8 mouse cellular contexts compared by ENCODE assay signal in genomic region chr15:5116270-5117030, GRCm38 (mm10). TPM values are rescaled to one million over a fixed set of nuclear protein-coding genes. Genes with fewer than 3 reads are reported as not detected.
A peak's percentile ranks its signal among the peaks of the same experiment; 100 is the strongest.
DNase-seq lines count a peak whose midpoint lies in the region; ATAC-seq and TF ChIP-seq lines count a peak whose summit lies in the region.

Gene Rpl37 (plus strand): TSS chr15:5116645.

- peak within 1 kb of the TSS; percentile 96 for H3K9ac ChIP-seq in forebrain, embryonic 16.5 days (replicated peaks; ENCODE audit: low read depth, low read length)
- peak within 1 kb of the TSS; percentile 92 for H3K9ac ChIP-seq in lung, embryonic 14.5 days

- WGBS in forebrain, embryonic 16.5 days, result under 1% methylated on average over 54 of the region's 55 CpGs
- under 1% methylated on average over 54 of the region's 55 CpGs for WGBS in lung, embryonic 14.5 days
- WGBS in olfactory bulb, adult 2 months, result under 1% methylated on average over 55 of the region's 55 CpGs
- WGBS in thymus, adult 2 months, result under 1% methylated on average over 55 of the region's 55 CpGs

- H3K27ac ChIP-seq in forebrain, embryonic 16.5 days (ENCODE audit: low read length), result peak within 1 kb of the TSS; percentile 88
- peak within 1 kb of the TSS; percentile 95 for H3K27ac ChIP-seq in layer of hippocampus, adult 2 months
- H3K27ac ChIP-seq in lung, embryonic 14.5 days (ENCODE audit: low read depth), result peak within 1 kb of the TSS; percentile 97
- H3K27ac ChIP-seq in olfactory bulb, adult 2 months (ENCODE audit: insufficient read depth, low read depth, low read length), result peak within 1 kb of the TSS; percentile 79
- peak within 1 kb of the TSS; percentile 43 for H3K27ac ChIP-seq in thymus, adult 2 months (ENCODE audit: control insufficient read depth, insufficient read depth, low read length)

- TF ChIP-seq CTCF in G1E (IDR thresholded peaks at IDR 0.05; ENCODE audit: low read depth, low read length), result 0 out of 2 replicates have a peak, but pooled peaks have one; percentile 15
- peak; percentile 86 for TF ChIP-seq CTCF in layer of hippocampus, adult 2 months (conservative IDR thresholded peaks at IDR 0.05)
- peak; percentile 88 for TF ChIP-seq CTCF in lung, embryonic 14.5 days (IDR thresholded peaks at IDR 0.05; ENCODE audit: low read depth)
- peak; percentile 60; the same call in 1 of the 2 replicates for TF ChIP-seq CTCF in olfactory bulb, adult 2 months (IDR thresholded peaks at IDR 0.05; ENCODE audit: insufficient read depth, low read depth, low read length)
- peak; percentile 85 for TF ChIP-seq CTCF in thymus, adult 2 months (IDR thresholded peaks at IDR 0.05; ENCODE audit: borderline replicate concordance, control insufficient read depth, extremely low read depth, insufficient read depth, low read length, poor library complexity)

- H3K9me3 ChIP-seq in G1E (replicated peaks), result no peaks in the 10 kb centered on the region
- H3K9me3 ChIP-seq in forebrain, embryonic 16.5 days (ENCODE audit: control insufficient read depth, low read length), result no peaks in the 10 kb centered on the region
- H3K9me3 ChIP-seq in lung, embryonic 14.5 days (ENCODE audit: low read depth, low read length), result no peaks in the 10 kb centered on the region

- peak; percentile 88 for DNase-seq in G1E (ENCODE audit: low spot score)
- peak; percentile 98 for DNase-seq in cerebellum, adult 18-20 months
- peak; percentile 97 to 99 for DNase-seq in heart, postnatal 36 days
- DNase-seq in layer of hippocampus, adult 2 months (ENCODE audit: low spot score in 2 of 2), result peak; percentile 98 to 99
- DNase-seq in lung, embryonic 14.5 days, result peak; percentile 99
- DNase-seq in thymus, adult 2 months, result peak; percentile 98

- H3K36me3 ChIP-seq in G1E (replicated peaks), result peaks cover 56% of the 10 kb centered on the region
- H3K36me3 ChIP-seq in forebrain, embryonic 16.5 days (ENCODE audit: control insufficient read depth, insufficient read depth), result peaks cover 16% of the 10 kb centered on the region
- H3K36me3 ChIP-seq in lung, embryonic 14.5 days (ENCODE audit: insufficient read depth), result peaks cover 41% of the 10 kb centered on the region
- peaks cover 40% of the 10 kb centered on the region for H3K36me3 ChIP-seq in thymus, adult 2 months (ENCODE audit: control insufficient read depth, insufficient read depth, low read length)

- no peaks in the 10 kb centered on the region for H3K27me3 ChIP-seq in G1E (ENCODE audit: insufficient read depth, low read length)
- H3K27me3 ChIP-seq in forebrain, embryonic 16.5 days (replicated peaks; ENCODE audit: control insufficient read depth, insufficient read depth, low read length), result no peaks in the 10 kb centered on the region
- H3K27me3 ChIP-seq in lung, embryonic 14.5 days (ENCODE audit: insufficient read depth, low read length), result no peaks in the 10 kb centered on the region
- no peaks in the 10 kb centered on the region for H3K27me3 ChIP-seq in thymus, adult 2 months (ENCODE audit: control insufficient read depth, insufficient read depth, low read length)

- peak; percentile 89 for ATAC-seq in G1E (ENCODE audit: extremely low read depth, insufficient number of reproducible peaks, low FRiP score, poor library complexity, severe bottlenecking)
- ATAC-seq in forebrain, embryonic 16.5 days, result peak; percentile 98
- peak; percentile 98 for ATAC-seq in lung, embryonic 14.5 days (ENCODE audit: insufficient read depth)

- peaks cover 54% of the 10 kb centered on the region for H3K4me1 ChIP-seq in G1E (ENCODE audit: insufficient read depth, low read depth, low read length)
- H3K4me1 ChIP-seq in forebrain, embryonic 16.5 days (replicated peaks; ENCODE audit: control insufficient read depth, insufficient read depth, low read length), result peaks cover 16% of the 10 kb centered on the region
- no peaks in the 10 kb centered on the region for H3K4me1 ChIP-seq in lung, embryonic 14.5 days (ENCODE audit: insufficient read depth)
- H3K4me1 ChIP-seq in olfactory bulb, adult 2 months (ENCODE audit: control insufficient read depth, insufficient read depth, low read length), result peaks cover 4% of the 10 kb centered on the region; the same call in 1 of the 2 replicates
- H3K4me1 ChIP-seq in thymus, adult 2 months (replicated peaks; ENCODE audit: control insufficient read depth, insufficient read depth, low read length), result peaks cover 6% of the 10 kb centered on the region

- H3K4me3 ChIP-seq in G1E (ENCODE audit: low read depth, low read length), result peak within 1 kb of the TSS; percentile 95
- peak within 1 kb of the TSS; percentile 97 for H3K4me3 ChIP-seq in forebrain, embryonic 16.5 days (replicated peaks; ENCODE audit: low read length)
- peak within 1 kb of the TSS; percentile 94 for H3K4me3 ChIP-seq in layer of hippocampus, adult 2 months
- peak within 1 kb of the TSS; percentile 86 for H3K4me3 ChIP-seq in lung, embryonic 14.5 days (ENCODE audit: low read depth, low read length)
- peak within 1 kb of the TSS; percentile 89 for H3K4me3 ChIP-seq in olfactory bulb, adult 2 months (ENCODE audit: insufficient read depth, low read depth, low read length)
- H3K4me3 ChIP-seq in thymus, adult 2 months (ENCODE audit: control insufficient read depth, insufficient read depth, low read length), result peak within 1 kb of the TSS; percentile 80

- TF ChIP-seq POLR2A in olfactory bulb, adult 2 months (IDR thresholded peaks at IDR 0.05; ENCODE audit: insufficient read depth, low read depth, low read length), result peak; percentile 75
- peak; percentile 84 for TF ChIP-seq POLR2A in thymus, adult 2 months (IDR thresholded peaks at IDR 0.05; ENCODE audit: control insufficient read depth, extremely low read depth, insufficient read depth, low read length, poor library complexity)

- intact Hi-C loops in heart, postnatal 36 days (cut with DNase I), result loop anchor here (1.0 to 10.0 kb wide), 4 partner anchors 29 to 1268 kb away; no protein-coding TSS in a partner anchor

- peak within 1 kb of the TSS; percentile 84 for H3K4me2 ChIP-seq in forebrain, embryonic 16.5 days (ENCODE audit: low read length)
- peak within 1 kb of the TSS; percentile 89 for H3K4me2 ChIP-seq in lung, embryonic 14.5 days

RNA-seq across cellular contexts. Expression of gene Rpl37, which starts in this region (rescaled TPM):
- total RNA-seq in G1E (2014; fragmentation: Nextera tagmentation) (374 and 438 TPM in 2 replicates), G1E (2017) (1,244 and 1,575 TPM in 2 replicates)
- polyA plus RNA-seq in G1E (2012), result 48.0 and 51.7 TPM in 2 replicates
- polyA plus RNA-seq in forebrain, embryonic 16.5 days (2015; fragmentation: Nextera tagmentation; extraction: Ambion mirVana), result 335 and 339 TPM in 2 replicates
- 100 to 1,000 TPM; 191 to 205 TPM for total RNA-seq in heart, postnatal 36 days (2021)
- 100 to 1,000 TPM; 308 to 352 TPM for total RNA-seq in layer of hippocampus, adult 2 months (2021)
- 683 and 808 TPM in 2 replicates for polyA plus RNA-seq in lung, embryonic 14.5 days (2014; fragmentation: Nextera tagmentation; extraction: Ambion mirVana)
- polyA plus RNA-seq in olfactory bulb, adult 2 months (2012; ENCODE audit: insufficient read depth, insufficient read length, low replicate concordance, missing spikeins), result not detected in 2 replicates
- polyA plus RNA-seq in thymus, adult 2 months (2012; rRNA removed), result 718 and 831 TPM in 2 replicates

Comparison
In these comparisons a context has a peak if more than half of its experiments do, and no peak if none do; other contexts are left out.
1. Peak in every context shown above with its lines: DNase-seq, ATAC-seq, H3K4me3 ChIP-seq and H3K27ac ChIP-seq.
2. CTCF ChIP-seq: peak in every context shown above with its lines; median percentile 88 in lung, embryonic 14.5 days; 86 in layer of hippocampus, adult 2 months; 85 in thymus, adult 2 months; 60 in olfactory bulb, adult 2 months; 15 in G1E.
3. H3K27ac ChIP-seq: peak in every context shown above with its lines; median percentile 97 in lung, embryonic 14.5 days; 95 in layer of hippocampus, adult 2 months; 88 in forebrain, embryonic 16.5 days; 79 in olfactory bulb, adult 2 months; 43 in thymus, adult 2 months.